Mouse (Mus musculus) kidney, postnatal 0 days (tissue): ENCODE measurements around the gene Top2b. TPM values are rescaled to one million over a fixed set of nuclear protein-coding genes. Genes with fewer than 3 reads are reported as not detected.
A peak's percentile ranks its signal among the peaks of the same experiment; 100 is the strongest.

Source experiments
- ATAC-seq: fragments of 200-750 bp; cut with Nextera tagmentation; replicated peaks from 2 replicates; pipeline ENCODE4 v1.8.0; 2017; ENCODE audit warnings: low read depth, moderate number of reproducible peaks, moderate TSS enrichment, moderate library complexity; ENCODE audit not compliant: low FRiP score
- DNase-seq: peaks from one replicate; pipeline ENCODE4 v3.0.0-alpha.2; 2016; ENCODE audit warnings: low spot score
- H3K27ac ChIP-seq: fragments of 300-500 bp; sonication (generic); 2 replicates; pipeline ENCODE4 v1.5.1; 2014; ENCODE audit warnings: mild to moderate bottlenecking
- H3K27me3 ChIP-seq: fragments of 300-500 bp; sonication (generic); 2 replicates; pipeline ENCODE4 v1.6.1; 2014; ENCODE audit warnings: low read length, mixed read lengths; ENCODE audit not compliant: insufficient read depth
- H3K36me3 ChIP-seq: fragments of 300-500 bp; sonication (generic); 2 replicates; pipeline ENCODE4 v1.6.1; 2014; ENCODE audit warnings: low read length, mixed read lengths; ENCODE audit not compliant: insufficient read depth
- H3K4me1 ChIP-seq: fragments of 300-500 bp; sonication (generic); replicated peaks from 2 replicates; pipeline ENCODE4 v1.6.1; 2014; ENCODE audit warnings: antibody characterized with exemption, low read length, mixed read lengths; ENCODE audit not compliant: insufficient read depth
- H3K4me2 ChIP-seq: fragments of 300-500 bp; sonication (generic); 2 replicates; pipeline ENCODE4 v1.6.1; 2014; ENCODE audit warnings: mild to moderate bottlenecking, low read length, moderate library complexity, mixed read lengths
- H3K4me3 ChIP-seq: fragments of 300-500 bp; sonication (generic); replicated peaks from 2 replicates; pipeline ENCODE4 v1.5.1; 2014; ENCODE audit warnings: low read depth, low read length
- H3K9ac ChIP-seq: fragments of 300-500 bp; sonication (generic); 2 replicates; pipeline ENCODE4 v1.6.1; 2014; ENCODE audit warnings: low read depth, low read length
- H3K9me3 ChIP-seq: fragments of 300-500 bp; sonication (generic); replicated peaks from 2 replicates; pipeline ENCODE4 v1.6.1; 2016; ENCODE audit warnings: low read length, inconsistent platforms, mixed read lengths
- CTCF ChIP-seq: IDR thresholded peaks from 2 replicates; pipeline ENCODE4 v1.5.1; 2016; ENCODE audit warnings: antibody characterized with exemption, low read depth, mild to moderate bottlenecking, moderate library complexity
- WGBS: fragments of 180-500 bp; shearing (Covaris S2); extraction: QIAGEN DNeasy Blood & Tissue Kit; methylation state at CpG from one replicate; pipeline ENCODE4 v1.1.7; 2014; 5-methylcytosine and 5-hydroxymethylcytosine counted together
- polyA plus RNA-seq: library from polyadenylated mRNA; unstranded; fragments of >200 nt; fragmentation: Nextera tagmentation; extraction: Ambion mirVana; gene quantifications from 2 replicates; pipeline ENCODE4 v1.2.1, GENCODE M21; 2015

Gene Top2b
- polyA plus RNA-seq, 1 experiment from 2014 or later, result 42.3 TPM

DNA sequence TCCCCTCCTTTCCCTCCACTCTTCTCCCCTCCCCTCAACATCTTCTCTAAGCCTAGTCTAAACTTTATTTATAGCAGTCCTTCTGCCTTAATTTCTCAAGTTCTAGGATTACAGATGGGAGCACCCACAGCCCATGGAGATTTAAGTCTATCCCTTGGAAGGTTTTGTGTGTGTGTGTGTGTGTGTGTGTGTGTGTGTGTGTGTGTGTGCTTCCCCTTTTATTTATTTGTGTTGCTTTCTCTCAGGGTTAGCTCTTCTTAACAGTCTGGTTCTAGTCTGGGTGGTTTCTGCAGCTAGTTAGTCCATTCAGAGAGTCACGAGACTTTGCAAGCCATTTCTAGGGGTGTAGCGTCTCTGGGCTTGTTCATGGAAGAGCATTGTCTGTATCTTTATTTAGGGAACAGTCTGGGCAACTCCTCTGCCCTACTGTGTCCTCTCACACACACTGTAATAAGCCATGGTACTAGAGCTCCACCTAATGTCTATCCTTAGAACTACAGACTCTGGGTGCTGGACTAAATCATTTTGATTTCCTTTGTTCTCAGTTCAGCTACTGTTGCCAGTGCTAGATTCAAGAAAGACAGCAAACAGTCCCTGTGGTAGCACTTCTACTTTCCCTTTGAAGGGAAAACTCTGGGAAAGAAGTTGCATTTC lies 15.1 kb downstream of the Top2b start:
- no peaks in the 10 kb centered on the region for H3K36me3 ChIP-seq
- H3K27me3 ChIP-seq, result no peaks in the 10 kb centered on the region
- H3K4me2 ChIP-seq, result no peak overlapping the region
- peak; percentile 90 for DNase-seq
- no peaks in the 10 kb centered on the region for H3K9me3 ChIP-seq
- no peaks in the 10 kb centered on the region for H3K4me1 ChIP-seq
- H3K4me3 ChIP-seq, result no peak overlapping the region
- H3K9ac ChIP-seq, result no peak overlapping the region
- H3K27ac ChIP-seq, result no peak overlapping the region
- ATAC-seq, result peak; percentile 61; the same call in 1 of the 2 replicates
- 2% methylated on average over 2 of the region's 2 CpGs for WGBS
- peak; percentile 90 for TF ChIP-seq CTCF

DNA sequence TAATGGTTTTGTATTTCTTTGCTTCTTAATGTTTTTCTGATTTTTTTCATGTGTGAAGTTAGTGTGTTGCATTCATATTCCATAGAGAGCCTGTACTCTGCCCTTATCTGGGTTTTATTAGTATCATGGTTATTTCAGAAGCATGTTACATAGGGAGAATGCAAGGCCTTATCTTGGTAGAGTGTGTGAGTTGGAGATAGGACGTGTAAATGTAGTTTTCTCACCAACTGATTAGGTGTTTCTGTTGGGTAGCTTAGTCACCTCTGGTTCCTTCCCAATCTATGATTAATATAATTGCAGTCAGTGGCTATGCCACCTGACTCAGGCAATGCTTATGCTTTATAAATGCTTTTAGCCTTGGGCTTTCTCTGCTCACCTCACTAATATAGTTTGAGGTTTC lies 19.8 kb downstream of the Top2b start:
- 88% methylated on average over 1 of the region's 1 CpGs for WGBS
- H3K9ac ChIP-seq, result no peak overlapping the region

DNA sequence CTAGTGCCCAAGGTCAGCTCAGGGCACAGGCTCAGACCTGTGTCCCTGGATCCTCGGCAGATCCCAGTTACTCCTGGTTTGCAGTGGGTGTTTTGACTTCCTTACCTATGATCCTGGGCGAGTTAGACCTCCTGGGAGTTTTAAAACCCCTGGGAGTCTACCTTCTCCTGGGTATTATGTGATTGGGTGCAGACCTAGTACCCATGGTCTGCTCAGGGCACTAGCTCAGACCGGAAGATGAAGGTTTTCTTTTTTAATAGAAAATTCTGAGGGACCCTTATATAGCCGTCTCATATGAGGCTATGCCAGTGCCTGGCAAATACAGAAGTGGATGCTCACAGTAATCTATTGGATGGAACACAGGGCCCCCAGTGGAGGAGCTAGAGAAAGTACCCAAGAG lies 40.2 kb downstream of the Top2b start:
- no peak for TF ChIP-seq CTCF
- 92% methylated on average over 4 of the region's 4 CpGs for WGBS
- DNase-seq (no peak), ATAC-seq (no peak)
- Histone ChIP-seq H3K36me3 (peaks cover 17% of the 10 kb centered on the region; the same call in 1 of the 2 replicates), H3K4me3 (no peak overlapping the region), H3K4me2 (no peak overlapping the region), H3K27ac (no peak overlapping the region), H3K9ac (no peak overlapping the region), H3K9me3 (no peaks in the 10 kb centered on the region), H3K27me3 (no peaks in the 10 kb centered on the region), H3K4me1 (no peaks in the 10 kb centered on the region)

More for the DNA sequence above, 19.8 kb downstream of the Top2b start:
- no peak for DNase-seq
- Histone ChIP-seq H3K9me3 (no peaks in the 10 kb centered on the region), H3K4me2 (no peak overlapping the region), H3K36me3 (no peaks in the 10 kb centered on the region), H3K27me3 (no peaks in the 10 kb centered on the region), H3K4me1 (no peaks in the 10 kb centered on the region), H3K4me3 (no peak overlapping the region), H3K27ac (no peak overlapping the region)
- TF ChIP-seq CTCF, result no peak
- ATAC-seq, result no peak

DNA sequence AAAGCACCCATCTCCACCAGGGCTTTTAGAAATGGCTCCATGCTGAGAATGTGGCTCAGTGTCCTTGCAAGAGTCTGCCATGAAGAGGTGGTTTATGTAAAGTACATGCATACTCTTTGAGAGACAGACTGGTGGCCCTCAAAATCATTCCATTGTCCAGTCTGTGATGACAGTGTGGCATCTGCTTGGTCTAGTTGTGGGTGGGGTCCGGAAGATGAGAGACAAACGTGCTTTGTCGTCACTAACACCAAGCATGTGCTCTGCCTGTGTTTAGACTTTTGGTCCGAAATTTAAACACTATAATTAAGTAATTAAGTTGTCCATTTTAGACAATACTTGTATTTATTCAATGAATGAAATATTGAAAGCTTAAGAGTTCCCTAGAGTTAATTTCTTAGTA lies 49.2 kb downstream of the Top2b start:
- peaks cover 32% of the 10 kb centered on the region for H3K36me3 ChIP-seq
- H3K27ac ChIP-seq, result no peak overlapping the region
- no peaks in the 10 kb centered on the region for H3K4me1 ChIP-seq
- no peak overlapping the region for H3K4me2 ChIP-seq
- H3K9me3 ChIP-seq, result no peaks in the 10 kb centered on the region
- no peak for TF ChIP-seq CTCF
- DNase-seq (no peak), ATAC-seq (no peak)
- WGBS, result 90% methylated on average over 4 of the region's 4 CpGs
- H3K9ac ChIP-seq, result no peak overlapping the region
- H3K27me3 ChIP-seq, result no peaks in the 10 kb centered on the region
- H3K4me3 ChIP-seq, result no peak overlapping the region

DNA sequence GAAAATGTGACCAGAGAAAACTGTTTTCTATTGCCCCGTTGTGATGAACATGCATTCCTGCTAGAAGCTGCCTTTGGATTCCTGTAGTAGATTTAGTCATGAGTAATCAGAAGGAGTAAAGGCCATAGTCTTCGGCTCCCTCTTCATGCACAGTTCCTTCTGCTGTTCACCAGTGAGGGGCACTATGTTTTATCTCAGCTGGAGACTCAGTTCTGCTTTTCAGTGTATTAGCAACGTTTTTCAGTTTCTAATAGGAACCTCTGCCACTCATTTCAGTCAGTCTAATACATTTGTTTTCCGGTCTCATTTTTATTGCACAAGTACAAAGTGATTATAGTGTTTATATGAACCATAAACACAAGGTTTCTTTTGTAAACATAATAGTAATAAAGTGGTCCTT lies 62.6 kb downstream of the Top2b start:
- Histone ChIP-seq H3K27ac (no peak overlapping the region), H3K27me3 (no peaks in the 10 kb centered on the region), H3K9ac (no peak overlapping the region), H3K4me1 (no peaks in the 10 kb centered on the region), H3K9me3 (no peaks in the 10 kb centered on the region), H3K36me3 (peaks cover 22% of the 10 kb centered on the region), H3K4me3 (no peak overlapping the region), H3K4me2 (no peak overlapping the region)
- DNase-seq (no peak), ATAC-seq (no peak)
- whole genome bisulfite sequencing, result 75% methylated on average over 4 of the region's 4 CpGs
- no peak for TF ChIP-seq CTCF

DNA sequence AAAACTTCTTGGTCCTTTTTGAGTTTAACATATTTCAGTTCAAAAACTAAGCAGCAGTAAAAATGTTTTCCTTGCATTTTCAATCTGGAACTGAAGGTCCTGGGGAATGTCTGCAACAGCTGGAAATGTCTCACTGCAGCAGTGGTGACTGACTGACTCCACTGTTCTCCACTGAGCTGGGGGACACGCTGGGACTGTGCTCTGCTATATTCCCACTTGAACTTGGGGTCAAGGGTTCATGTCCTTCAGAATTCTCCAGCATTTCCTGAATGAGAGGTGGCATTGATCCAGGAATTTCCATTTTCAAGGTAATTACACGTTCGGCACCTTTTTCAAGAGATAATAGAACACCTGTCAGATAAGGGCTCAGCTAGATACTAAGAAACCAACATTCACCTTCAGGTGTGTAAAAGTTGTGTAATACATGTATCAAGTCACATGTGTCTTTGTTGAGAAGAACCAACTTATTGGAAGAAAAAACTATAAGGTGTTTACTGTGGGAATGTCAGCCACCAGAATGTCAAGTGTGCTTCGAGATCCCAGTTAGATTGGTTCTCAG lies 67.0 kb downstream of the Top2b start:
- Histone ChIP-seq H3K36me3 (peaks cover 14% of the 10 kb centered on the region), H3K4me1 (no peaks in the 10 kb centered on the region), H3K4me3 (no peak overlapping the region), H3K9ac (no peak overlapping the region), H3K27ac (no peak overlapping the region), H3K9me3 (no peaks in the 10 kb centered on the region), H3K27me3 (no peaks in the 10 kb centered on the region), H3K4me2 (no peak overlapping the region)
- 67% methylated on average over 4 of the region's 4 CpGs for WGBS
- no peak for TF ChIP-seq CTCF
- DNase-seq, result no peak
- no peak for ATAC-seq

DNA sequence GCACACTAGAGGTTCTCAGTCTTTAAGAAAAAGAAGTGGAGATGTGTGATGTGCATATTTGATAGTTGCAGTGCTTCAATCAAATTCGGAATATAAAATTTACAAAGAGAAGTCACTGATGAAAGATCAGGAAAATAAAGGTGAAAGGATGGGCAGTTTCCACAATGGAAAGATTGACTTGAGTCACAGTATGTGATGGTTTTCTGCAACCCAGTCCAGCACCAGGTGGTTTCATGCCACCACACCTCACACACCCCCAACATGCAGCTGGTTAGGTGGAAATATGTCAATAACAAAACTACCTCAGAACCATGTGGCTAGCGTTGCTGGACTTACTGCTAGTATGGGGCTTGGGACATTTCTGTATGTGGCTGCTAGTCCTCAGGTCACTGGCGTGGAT lies 67.6 kb downstream of the Top2b start:
- H3K4me2 ChIP-seq, result no peak overlapping the region
- no peaks in the 10 kb centered on the region for H3K9me3 ChIP-seq
- no peak overlapping the region for H3K27ac ChIP-seq
- no peak overlapping the region for H3K4me3 ChIP-seq
- TF ChIP-seq CTCF, result no peak
- 88% methylated on average over 3 of the region's 3 CpGs for WGBS
- DNase-seq (no peak), ATAC-seq (no peak; the same call in 1 of the 2 replicates)
- H3K27me3 ChIP-seq, result no peaks in the 10 kb centered on the region
- H3K9ac ChIP-seq, result no peak overlapping the region
- H3K36me3 ChIP-seq, result peaks cover 14% of the 10 kb centered on the region
- H3K4me1 ChIP-seq, result no peaks in the 10 kb centered on the region
